Mouse (Mus musculus) heart, postnatal 14 days (tissue): ENCODE results near the gene Ppp1r12a. TPM values are rescaled to one million over a fixed set of nuclear protein-coding genes. Genes with fewer than 3 reads are reported as not detected.

Source experiments
- DNase-seq, 2 experiments: peaks; one replicate each; pipeline ENCODE4 v3.0.0; 2021 to 2022
- intact Hi-C: fragments of 180-260 bp; cut with DNase I; formaldehyde crosslinking; loops from one replicate; pipeline ENCODE4 v1.15.1; 2025
- total RNA-seq, 2 experiments: library from RNA; stranded (reverse); gene quantifications; 2 replicates each; pipeline ENCODE4 v1.2.3; 2021

The Ppp1r12a gene
- total RNA-seq, 2 experiments from 2014 or later, result 76.8 to 81.2 TPM

DNA sequence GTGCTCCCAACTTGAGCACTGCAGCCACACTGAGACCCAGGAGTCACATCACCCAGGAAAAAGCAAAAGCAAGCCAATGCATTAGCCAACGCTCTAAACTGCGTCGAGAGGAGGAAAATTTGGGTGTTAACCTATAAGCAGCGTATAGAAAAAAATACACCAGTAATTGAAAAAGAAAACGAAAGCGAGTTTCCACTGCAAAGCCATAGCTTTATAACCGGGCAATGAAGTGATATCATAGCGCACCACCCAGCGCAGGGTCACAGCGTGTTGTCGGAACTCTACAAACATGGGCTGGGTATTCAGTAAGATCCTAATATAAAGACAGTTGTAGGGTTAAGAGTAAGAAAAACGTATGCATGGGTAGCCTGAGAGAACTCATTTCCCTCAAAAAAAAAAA is 167.0 kb downstream of the Ppp1r12a start:
- DNase-seq, result no peak
- intact Hi-C loops, result no loop called here

DNA sequence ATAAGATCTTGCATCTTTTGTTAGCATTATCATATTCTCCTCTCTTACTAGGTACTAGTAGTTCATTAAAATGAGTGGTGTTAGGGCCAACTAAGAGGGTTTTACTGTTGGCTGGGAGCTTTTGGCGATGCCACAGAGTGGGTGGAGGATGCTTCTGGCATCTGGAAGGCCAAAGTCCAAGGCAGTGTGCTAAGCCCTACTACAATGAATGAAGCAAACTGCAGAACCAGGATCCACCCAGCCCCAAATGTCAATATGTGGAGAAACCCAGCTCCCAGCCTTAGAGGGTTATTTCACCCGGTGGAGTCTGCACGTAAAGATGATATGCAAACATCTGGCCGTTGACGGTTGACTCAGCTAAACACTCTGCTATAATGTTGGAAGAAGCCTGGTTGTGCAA is 167.8 kb downstream of the Ppp1r12a start:
- intact Hi-C loops, result loop anchor here (5.0 kb wide), 1 partner anchor 113 kb away; no protein-coding TSS in a partner anchor
- DNase-seq, result no peak

DNA sequence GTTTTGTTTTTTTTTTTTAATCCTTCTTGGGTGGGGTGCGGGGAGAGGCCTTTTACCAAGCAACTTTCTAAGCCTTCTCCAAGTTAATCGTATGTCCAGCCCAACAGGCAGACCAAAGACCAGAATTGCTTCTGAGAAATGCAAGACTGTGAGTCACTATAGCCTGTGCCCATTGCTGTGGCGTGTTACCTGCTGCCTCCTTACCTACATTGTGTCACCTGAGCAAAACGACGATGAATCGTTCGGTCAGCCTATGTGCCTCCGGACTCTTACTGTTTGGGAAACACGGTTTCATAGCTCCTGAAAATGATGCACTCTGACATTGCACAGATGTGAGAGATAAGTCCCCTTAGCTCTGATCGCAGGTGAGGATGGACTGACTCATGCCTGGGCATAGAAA is 169.0 kb downstream of the Ppp1r12a start:
- intact Hi-C loops, result loop anchor here (5.0 kb wide), 1 partner anchor 111 kb away; no protein-coding TSS in a partner anchor
- no peak for DNase-seq

DNA sequence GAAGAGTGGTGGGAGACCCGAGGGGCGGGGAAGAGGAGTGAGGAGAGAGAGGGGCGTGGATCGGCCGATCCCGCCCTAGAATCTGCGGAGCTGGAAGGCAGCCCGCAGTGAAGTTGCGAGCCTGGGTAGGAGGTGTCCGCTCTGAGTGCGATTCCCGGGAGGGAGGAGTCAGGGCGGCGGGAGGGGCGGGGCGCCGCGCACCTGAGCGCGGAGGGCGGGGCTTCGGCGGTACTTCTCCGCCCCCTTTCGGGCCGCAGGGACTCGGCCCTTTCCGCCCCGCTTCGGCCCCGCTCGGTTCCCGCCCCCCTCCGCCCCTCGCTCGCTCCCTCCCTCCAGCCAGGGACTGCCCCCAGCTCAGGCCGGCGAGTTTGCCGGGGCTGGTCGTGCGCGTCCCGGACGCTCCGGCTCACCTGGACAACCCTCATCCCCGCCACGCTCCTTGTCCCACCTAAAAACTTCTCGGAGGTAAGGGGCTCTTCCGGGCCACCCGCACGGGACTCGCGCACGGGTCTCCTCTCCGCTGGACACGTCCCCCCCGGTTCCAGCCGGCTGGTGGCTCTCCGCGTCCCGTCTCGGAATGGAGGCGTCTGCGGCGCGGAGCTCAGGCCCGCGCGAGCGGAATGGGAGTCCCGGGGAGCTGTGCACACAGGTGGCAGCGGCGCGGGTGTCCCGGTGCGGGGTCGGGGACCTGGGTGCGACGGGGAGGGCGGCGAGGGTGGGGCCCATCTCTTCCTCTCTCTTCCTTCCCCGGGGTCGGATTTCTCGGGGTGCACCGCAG is 170.0 kb downstream of the Ppp1r12a start, which contains the start of gene Pawr:
TSS of gene Pawr (plus strand) at position 338 of the 778 bp plus-strand sequence.
- intact Hi-C loops, result loop anchor here (5.0 kb wide), 1 partner anchor 110 kb away; no protein-coding TSS in a partner anchor
- DNase-seq, result peak; percentile 67 to 69

DNA sequence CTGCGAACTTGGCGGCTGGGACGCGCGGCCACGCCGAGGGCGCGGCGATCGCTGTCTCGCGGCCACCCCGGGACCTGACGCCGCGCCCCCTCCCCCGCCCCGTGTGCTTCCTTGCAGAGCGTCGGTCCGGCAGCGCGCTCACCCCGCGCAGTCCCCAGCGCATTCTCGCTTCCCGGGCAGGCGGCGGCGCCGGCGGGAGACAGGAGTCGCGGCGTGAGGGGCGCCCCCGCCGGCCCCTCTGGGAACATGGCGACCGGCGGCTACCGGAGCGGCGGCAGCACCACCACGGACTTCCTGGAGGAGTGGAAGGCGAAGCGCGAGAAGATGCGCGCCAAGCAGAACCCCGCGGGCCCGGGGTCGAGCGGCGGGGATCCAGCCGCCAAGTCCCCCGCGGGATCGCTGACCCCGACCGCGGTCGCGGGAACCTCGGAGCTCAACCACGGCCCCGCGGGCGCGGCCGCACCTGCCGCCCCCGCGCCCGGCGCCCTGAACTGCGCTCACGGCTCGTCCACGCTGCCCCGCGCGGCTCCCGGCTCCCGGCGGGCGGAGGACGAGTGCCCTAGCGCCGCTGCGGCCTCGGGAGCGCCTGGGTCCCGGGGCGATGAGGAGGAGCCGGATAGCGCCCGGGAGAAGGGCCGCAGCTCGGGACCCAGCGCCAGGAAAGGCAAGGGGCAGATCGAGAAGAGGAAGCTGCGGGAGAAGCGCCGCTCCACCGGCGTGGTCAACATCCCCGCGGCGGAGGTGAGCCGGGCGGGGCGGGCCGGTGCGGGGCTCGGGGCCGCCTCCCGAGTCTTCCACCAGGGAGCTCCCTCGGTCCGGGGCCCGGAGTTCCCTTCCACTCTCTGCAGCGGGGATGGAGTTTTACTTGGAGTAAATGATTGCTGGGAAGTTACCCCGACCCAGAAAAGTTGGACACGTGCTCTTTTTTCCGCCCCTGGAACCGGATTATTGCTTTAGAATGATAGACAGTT is 170.9 kb downstream of the Ppp1r12a start:
- DNase-seq, result peak; percentile 58 to 59
- intact Hi-C loops, result loop anchor here (5.0 kb wide), 1 partner anchor 109 kb away; no protein-coding TSS in a partner anchor

DNA sequence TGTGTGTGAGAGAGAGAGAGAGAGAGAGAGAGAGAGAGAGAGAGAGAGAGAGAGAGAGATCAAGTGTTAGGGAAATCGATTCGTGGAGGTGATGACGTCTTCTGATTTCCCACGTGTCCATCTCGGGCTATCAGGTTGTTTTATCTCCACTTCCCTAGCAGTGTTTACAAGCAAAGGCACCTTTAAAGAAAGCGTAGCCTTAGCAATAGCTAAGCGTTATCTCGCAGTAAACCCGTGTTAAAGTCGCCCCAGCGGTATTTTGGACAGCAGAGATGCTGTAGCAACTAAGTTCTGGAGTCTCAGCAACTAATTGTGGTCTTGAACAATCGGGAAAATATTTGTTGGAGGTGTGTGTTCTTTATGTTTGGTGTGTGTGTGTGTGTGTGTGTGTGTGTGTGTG is 171.6 kb downstream of the Ppp1r12a start:
- intact Hi-C loops, result loop anchor here (5.0 kb wide), 1 partner anchor 109 kb away; no protein-coding TSS in a partner anchor
- DNase-seq, result no peak

Other genes starting within 250 kb of the Ppp1r12a start
- gene Pawr, start 169.9 kb downstream of the Ppp1r12a start, total RNA-seq, result 1 to 10 TPM; 3.1 to 3.4 TPM